Mouse (Mus musculus): ENCODE measurements around the gene L3mbtl2. TPM values are rescaled to one million over a fixed set of nuclear protein-coding genes. Genes with fewer than 3 reads are reported as not detected.

Gene L3mbtl2
- polyA plus RNA-seq, 1 experiment from 2014 or later = 13.5 TPM

DNA sequence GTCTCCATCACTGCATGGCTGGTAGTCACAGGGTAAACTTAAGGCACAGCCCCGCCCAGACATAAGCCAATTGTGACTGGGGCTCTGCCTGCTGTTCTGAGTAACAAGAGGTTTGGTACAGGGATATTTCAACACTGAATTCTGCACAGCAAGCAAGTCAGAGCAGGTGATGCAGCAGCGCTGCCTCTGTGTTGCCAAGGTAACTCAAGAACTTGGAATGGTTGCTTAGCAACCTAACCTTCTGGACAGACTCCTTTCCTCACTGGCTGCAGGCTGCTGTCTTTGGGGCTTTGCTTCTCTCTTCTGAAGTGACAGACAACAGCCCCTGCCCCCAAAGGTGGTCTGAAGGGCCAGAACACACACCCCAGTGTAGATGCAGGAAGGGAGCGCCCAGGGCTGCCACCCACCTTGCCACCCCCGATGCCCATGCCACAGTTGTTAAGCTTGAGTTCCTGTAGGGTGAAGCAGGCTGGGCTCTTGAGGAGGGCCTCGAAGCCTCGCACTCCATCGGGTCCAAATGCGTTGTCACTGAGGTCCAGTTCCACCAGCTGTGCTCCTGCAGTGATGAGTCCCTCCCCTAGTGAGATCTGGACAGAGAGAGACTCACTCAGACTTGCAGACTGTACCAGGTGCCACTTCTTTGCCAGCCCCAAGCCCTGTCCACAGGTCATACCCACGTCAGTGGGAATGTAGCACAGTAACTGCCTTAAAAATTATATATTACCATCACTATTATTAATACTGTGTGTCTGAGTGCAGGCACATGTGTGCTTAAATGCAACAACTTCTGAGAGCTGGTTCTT is 54.8 kb downstream of the L3mbtl2 start:
- WGBS = 91% methylated on average over 9 of the region's 9 CpGs
- no peak overlapping the region for H3K4me2 ChIP-seq (ENCODE audit: low read length)
- DNase-seq (ENCODE audit: low spot score) = no peak
- H3K4me3 ChIP-seq (replicated peaks; ENCODE audit: low read depth, low read length) = no peak overlapping the region
- peaks cover 51% of the 10 kb centered on the region for H3K36me3 ChIP-seq (ENCODE audit: insufficient read depth, low read length)
- TF ChIP-seq CTCF (IDR thresholded peaks at IDR 0.05; ENCODE audit: low read depth) = no peak
- no peaks in the 10 kb centered on the region for H3K9me3 ChIP-seq (replicated peaks; ENCODE audit: low read length)
- no peak for ATAC-seq (replicated peaks; ENCODE audit: low FRiP score, low read depth)
- H3K4me1 ChIP-seq (replicated peaks; ENCODE audit: insufficient read depth, low read length) = no peaks in the 10 kb centered on the region
- H3K27ac ChIP-seq = no peak overlapping the region
- no peaks in the 10 kb centered on the region for H3K27me3 ChIP-seq (ENCODE audit: insufficient read depth, low read length)
- H3K9ac ChIP-seq (ENCODE audit: low read depth, low read length) = no peak overlapping the region

DNA sequence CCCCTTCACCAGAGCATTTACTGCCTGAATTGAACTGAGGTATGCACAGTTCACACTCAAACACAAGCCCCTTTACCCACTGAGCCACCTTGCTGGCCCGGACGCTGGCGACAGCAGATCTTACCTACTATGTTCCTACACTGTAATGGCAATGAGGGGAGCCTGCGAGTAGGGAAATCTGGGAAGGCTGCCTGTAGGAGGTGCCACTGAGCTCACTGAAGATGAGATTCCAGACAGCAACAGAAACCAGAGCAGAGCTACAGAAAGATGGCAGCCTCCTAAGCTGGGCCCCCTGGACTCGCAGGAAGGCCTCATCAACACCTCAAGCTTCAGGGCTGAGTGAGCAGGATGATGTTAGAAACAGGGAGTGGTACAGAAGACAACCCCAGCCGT is 55.4 kb downstream of the L3mbtl2 start:
- Histone ChIP-seq H3K27me3 (ENCODE audit: insufficient read depth, low read length) (no peaks in the 10 kb centered on the region), H3K9me3 (replicated peaks; ENCODE audit: low read length) (no peaks in the 10 kb centered on the region), H3K36me3 (ENCODE audit: insufficient read depth, low read length) (peaks cover 56% of the 10 kb centered on the region), H3K4me2 (ENCODE audit: low read length) (no peak overlapping the region), H3K4me1 (replicated peaks; ENCODE audit: insufficient read depth, low read length) (no peaks in the 10 kb centered on the region), H3K27ac (no peak overlapping the region), H3K9ac (ENCODE audit: low read depth, low read length) (no peak overlapping the region), H3K4me3 (replicated peaks; ENCODE audit: low read depth, low read length) (no peak overlapping the region)
- DNase-seq (ENCODE audit: low spot score) (no peak), ATAC-seq (replicated peaks; ENCODE audit: low FRiP score, low read depth) (no peak)
- WGBS = 89% methylated on average over 6 of the region's 6 CpGs
- peak; percentile 15; the same call in 1 of the 2 replicates for TF ChIP-seq CTCF (IDR thresholded peaks at IDR 0.05; ENCODE audit: low read depth)

DNA sequence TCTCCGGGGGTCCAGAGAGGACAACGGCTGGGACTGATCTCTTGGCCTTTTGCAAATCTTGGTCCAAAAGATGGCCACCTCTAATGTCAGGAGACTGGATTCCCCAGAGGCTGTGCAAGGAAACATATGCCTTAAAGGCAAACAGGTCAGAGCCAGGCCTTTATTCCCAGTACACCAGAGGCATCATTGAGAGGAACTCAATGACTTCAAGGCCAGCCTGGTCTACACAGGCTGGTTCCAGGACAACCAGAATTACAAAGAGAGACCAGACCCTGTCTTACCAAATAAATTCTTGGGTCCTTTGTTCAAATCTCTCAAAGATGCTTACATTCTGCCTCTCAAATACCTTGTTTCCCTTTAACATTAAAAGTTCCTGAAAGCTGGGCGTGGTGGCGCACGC is 58.7 kb downstream of the L3mbtl2 start:
- Histone ChIP-seq H3K36me3 (ENCODE audit: insufficient read depth, low read length) (peaks cover 44% of the 10 kb centered on the region), H3K27me3 (ENCODE audit: insufficient read depth, low read length) (no peaks in the 10 kb centered on the region), H3K4me1 (replicated peaks; ENCODE audit: insufficient read depth, low read length) (no peaks in the 10 kb centered on the region), H3K4me3 (replicated peaks; ENCODE audit: low read depth, low read length) (no peak overlapping the region), H3K4me2 (ENCODE audit: low read length) (no peak overlapping the region), H3K27ac (no peak overlapping the region), H3K9me3 (replicated peaks; ENCODE audit: low read length) (no peaks in the 10 kb centered on the region), H3K9ac (ENCODE audit: low read depth, low read length) (no peak overlapping the region)
- DNase-seq (ENCODE audit: low spot score) (no peak), ATAC-seq (replicated peaks; ENCODE audit: low FRiP score, low read depth) (no peak)
- 96% methylated on average over 5 of the region's 5 CpGs for WGBS
- no peak for TF ChIP-seq CTCF (IDR thresholded peaks at IDR 0.05; ENCODE audit: low read depth)

DNA sequence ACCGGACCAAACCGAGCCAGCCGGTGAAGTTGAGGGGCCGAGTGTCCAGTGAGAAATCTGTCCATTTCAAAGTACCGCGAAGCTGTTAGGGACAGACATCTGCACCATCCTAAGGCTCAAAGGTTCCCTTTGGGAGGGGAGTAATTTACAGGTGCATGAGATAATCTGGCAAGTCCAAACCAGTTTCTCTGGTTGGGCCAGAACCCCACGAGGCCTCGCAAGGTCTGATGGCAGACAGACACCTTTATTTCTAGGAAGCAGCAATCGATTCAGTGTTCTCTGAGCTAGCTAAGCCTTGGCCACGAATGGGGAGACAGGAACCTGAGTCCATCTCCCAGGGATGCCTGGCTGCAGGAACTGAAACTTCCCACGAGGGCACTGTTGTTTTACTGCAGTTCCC is 60.0 kb downstream of the L3mbtl2 start:
- no peak for TF ChIP-seq CTCF (IDR thresholded peaks at IDR 0.05; ENCODE audit: low read depth)
- Histone ChIP-seq H3K9me3 (replicated peaks; ENCODE audit: low read length) (no peaks in the 10 kb centered on the region), H3K9ac (ENCODE audit: low read depth, low read length) (no peak overlapping the region), H3K4me2 (ENCODE audit: low read length) (no peak overlapping the region), H3K4me3 (replicated peaks; ENCODE audit: low read depth, low read length) (no peak overlapping the region), H3K27ac (no peak overlapping the region), H3K4me1 (replicated peaks; ENCODE audit: insufficient read depth, low read length) (peaks cover 5% of the 10 kb centered on the region; the same call in 1 of the 2 replicates), H3K27me3 (ENCODE audit: insufficient read depth, low read length) (no peaks in the 10 kb centered on the region), H3K36me3 (ENCODE audit: insufficient read depth, low read length) (peaks cover 33% of the 10 kb centered on the region)
- ATAC-seq (replicated peaks; ENCODE audit: low FRiP score, low read depth) (no peak), DNase-seq (ENCODE audit: low spot score) (no peak)
- 87% methylated on average over 11 of the region's 11 CpGs for WGBS

DNA sequence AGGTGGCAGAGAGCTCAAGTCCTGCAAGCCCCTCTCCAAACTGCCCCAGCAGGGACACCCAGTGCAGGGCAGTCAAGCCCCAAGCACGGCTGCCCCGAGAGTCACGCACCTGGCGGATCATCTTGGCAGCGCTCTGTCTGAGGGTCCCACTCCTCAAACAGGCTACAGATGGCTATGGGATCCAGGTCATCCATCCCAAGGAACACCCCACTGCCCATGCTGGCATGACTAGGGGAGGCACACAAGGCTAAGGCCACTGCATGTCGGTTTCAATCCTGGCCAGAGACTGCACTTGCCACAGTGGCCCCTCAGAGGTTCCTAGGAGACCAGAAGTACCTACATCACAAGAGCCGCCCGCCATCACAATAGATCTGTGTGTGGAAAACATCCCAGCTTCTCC is 62.3 kb downstream of the L3mbtl2 start:
- Histone ChIP-seq H3K27ac (no peak overlapping the region), H3K4me1 (replicated peaks; ENCODE audit: insufficient read depth, low read length) (peaks cover 6% of the 10 kb centered on the region; the same call in 1 of the 2 replicates), H3K36me3 (ENCODE audit: insufficient read depth, low read length) (peaks cover 18% of the 10 kb centered on the region), H3K4me3 (replicated peaks; ENCODE audit: low read depth, low read length) (no peak overlapping the region), H3K27me3 (ENCODE audit: insufficient read depth, low read length) (no peaks in the 10 kb centered on the region), H3K4me2 (ENCODE audit: low read length) (no peak overlapping the region), H3K9me3 (replicated peaks; ENCODE audit: low read length) (no peaks in the 10 kb centered on the region), H3K9ac (ENCODE audit: low read depth, low read length) (no peak overlapping the region)
- ATAC-seq (replicated peaks; ENCODE audit: low FRiP score, low read depth) (no peak), DNase-seq (ENCODE audit: low spot score) (no peak)
- 95% methylated on average over 8 of the region's 8 CpGs for WGBS
- TF ChIP-seq CTCF (IDR thresholded peaks at IDR 0.05; ENCODE audit: low read depth) = no peak

DNA sequence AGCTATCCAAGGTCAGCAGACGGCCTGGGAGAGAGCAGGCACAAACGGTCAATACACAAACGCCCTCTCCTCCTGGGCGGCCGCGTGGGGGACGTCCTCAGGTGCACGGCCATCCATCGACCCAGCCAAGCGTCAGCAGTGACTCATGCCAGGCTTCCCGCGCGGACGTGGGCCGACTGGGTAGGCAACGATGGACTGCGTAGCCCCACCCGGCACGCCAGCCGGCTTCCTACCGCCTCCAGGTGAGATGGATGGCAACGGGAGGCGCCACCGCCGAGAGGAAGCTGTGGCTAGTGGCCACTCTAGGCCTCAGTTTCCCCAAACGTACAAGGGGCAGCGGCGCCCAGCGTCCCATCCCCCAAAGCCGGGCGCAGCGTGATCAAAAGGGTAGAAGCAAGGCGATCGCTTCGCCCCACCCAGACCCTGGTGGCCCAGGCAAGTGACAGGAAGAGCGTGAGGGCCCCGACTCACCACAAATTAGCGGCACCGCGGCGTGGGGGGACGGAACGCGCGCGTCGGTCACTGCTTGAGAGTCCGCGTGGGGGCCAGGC is 65.6 kb downstream of the L3mbtl2 start:
- Histone ChIP-seq H3K4me1 (replicated peaks; ENCODE audit: insufficient read depth, low read length) (peaks cover 6% of the 10 kb centered on the region; the same call in 1 of the 2 replicates), H3K4me2 (ENCODE audit: low read length) (peak overlapping the region; percentile 98), H3K9me3 (replicated peaks; ENCODE audit: low read length) (no peaks in the 10 kb centered on the region), H3K9ac (ENCODE audit: low read depth, low read length) (peak overlapping the region; percentile 84), H3K36me3 (ENCODE audit: insufficient read depth, low read length) (no peaks in the 10 kb centered on the region), H3K4me3 (replicated peaks; ENCODE audit: low read depth, low read length) (peak overlapping the region; percentile 94), H3K27me3 (ENCODE audit: insufficient read depth, low read length) (no peaks in the 10 kb centered on the region), H3K27ac (peak overlapping the region; percentile 57)
- no peak for TF ChIP-seq CTCF (IDR thresholded peaks at IDR 0.05; ENCODE audit: low read depth)
- DNase-seq (ENCODE audit: low spot score) (peak; percentile 10), ATAC-seq (replicated peaks; ENCODE audit: low FRiP score, low read depth) (peak; percentile 29)
- WGBS = under 1% methylated on average over 49 of the region's 49 CpGs
